Mouse (Mus musculus) midbrain, embryonic 13.5 days (tissue): ENCODE results near the gene Mtss1l. TPM values are rescaled to one million over a fixed set of nuclear protein-coding genes. Genes with fewer than 3 reads are reported as not detected.

ENCODE experiments used
- ATAC-seq: fragments of 200-750 bp; cut with Nextera tagmentation; 2 replicates; pipeline ENCODE4 v1.8.0; 2017; ENCODE audit warnings: mild to moderate bottlenecking, moderate TSS enrichment, moderate library complexity
- H3K27ac ChIP-seq: fragments of 300-500 bp; sonication (generic); 2 replicates; pipeline ENCODE4 v1.5.1; 2015; ENCODE audit warnings: inconsistent platforms, mild to moderate bottlenecking, moderate library complexity
- H3K27me3 ChIP-seq: fragments of 300-500 bp; sonication (generic); 2 replicates; pipeline ENCODE4 v1.6.1; 2015; ENCODE audit warnings: mild to moderate bottlenecking, inconsistent platforms
- H3K36me3 ChIP-seq: fragments of 300-500 bp; sonication (generic); 2 replicates; pipeline ENCODE4 v1.6.1; 2015; ENCODE audit warnings: mild to moderate bottlenecking, inconsistent platforms
- H3K4me1 ChIP-seq: fragments of 300-500 bp; sonication (generic); replicated peaks from 2 replicates; pipeline ENCODE4 v1.6.1; 2015; ENCODE audit warnings: inconsistent platforms
- H3K4me2 ChIP-seq: fragments of 300-500 bp; sonication (generic); replicated peaks from 2 replicates; pipeline ENCODE4 v1.6.1; 2015; ENCODE audit warnings: moderate library complexity, mild to moderate bottlenecking, inconsistent platforms
- H3K4me3 ChIP-seq: fragments of 300-500 bp; sonication (generic); replicated peaks from 2 replicates; pipeline ENCODE4 v1.5.1; 2015; ENCODE audit warnings: mild to moderate bottlenecking, inconsistent platforms
- H3K9ac ChIP-seq: fragments of 300-500 bp; sonication (generic); replicated peaks from 2 replicates; pipeline ENCODE4 v1.6.1; 2015; ENCODE audit warnings: mild to moderate bottlenecking, inconsistent platforms
- H3K9me3 ChIP-seq: fragments of 300-500 bp; sonication (generic); 2 replicates; pipeline ENCODE4 v1.6.1; 2016; ENCODE audit warnings: mild to moderate bottlenecking, inconsistent platforms
- WGBS: fragments of 180-500 bp; shearing (Covaris S2); methylation state at CpG from one replicate; pipeline ENCODE4 v1.1.7; 2015; 5-methylcytosine and 5-hydroxymethylcytosine counted together
- polyA plus RNA-seq: library from polyadenylated mRNA; unstranded; fragments of >200 nt; fragmentation: Nextera tagmentation; extraction: Ambion mirVana; gene quantifications from 2 replicates; pipeline ENCODE4 v1.2.1, GENCODE M21; 2015

Gene Mtss1l
- polyA plus RNA-seq, 1 experiment from 2014 or later: 16.6 TPM

GRCm38 (mm10) chr8:110724493-110724892, 3.2 kb downstream of the Mtss1l start:
- H3K9ac ChIP-seq: peak overlapping the region; percentile 47; the same call in 1 of the 2 replicates
- 87% methylated on average over 3 of the region's 3 CpGs for WGBS
- no peaks in the 10 kb centered on the region for H3K9me3 ChIP-seq
- H3K27me3 ChIP-seq: no peaks in the 10 kb centered on the region
- peak overlapping the region; percentile 90; the same call in 1 of the 2 replicates for H3K4me2 ChIP-seq
- 0 out of 2 replicates have a peak overlapping the region, but pooled peaks have one; percentile 0 for H3K4me3 ChIP-seq
- 0 out of 2 replicates have a peak overlapping the region, but pooled peaks have one; percentile 27 for H3K27ac ChIP-seq
- ATAC-seq: no peak
- H3K4me1 ChIP-seq: peaks cover 65% of the 10 kb centered on the region
- H3K36me3 ChIP-seq: peaks cover 39% of the 10 kb centered on the region

GRCm38 (mm10) chr8:110725084-110725838, 4.0 kb downstream of the Mtss1l start:
- Histone ChIP-seq H3K9ac (peak overlapping the region; percentile 47), H3K4me1 (peaks cover 57% of the 10 kb centered on the region), H3K27ac (peak overlapping the region; percentile 27), H3K36me3 (peaks cover 47% of the 10 kb centered on the region), H3K27me3 (no peaks in the 10 kb centered on the region), H3K9me3 (no peaks in the 10 kb centered on the region), H3K4me3 (no peak overlapping the region), H3K4me2 (peak overlapping the region; percentile 90)
- WGBS: 49% methylated on average over 7 of the region's 7 CpGs
- ATAC-seq: no peak

- Histone ChIP-seq H3K4me2 (no peak overlapping the region), H3K9ac (0 out of 2 replicates have a peak overlapping the region, but pooled peaks have one; percentile 20), H3K36me3 (peaks cover 63% of the 10 kb centered on the region), H3K4me1 (peaks cover 51% of the 10 kb centered on the region), H3K9me3 (no peaks in the 10 kb centered on the region), H3K4me3 (no peak overlapping the region), H3K27ac (no peak overlapping the region), H3K27me3 (no peaks in the 10 kb centered on the region)
- WGBS: 6% methylated on average over 18 of the region's 18 CpGs
- ATAC-seq: peak; percentile 61
These were observed 5.6 kb downstream of the Mtss1l start for GRCm38 (mm10) chr8:110726893-110727292.

- H3K27me3 ChIP-seq: no peaks in the 10 kb centered on the region
- H3K9ac ChIP-seq: no peak overlapping the region
- no peaks in the 10 kb centered on the region for H3K9me3 ChIP-seq
- H3K36me3 ChIP-seq: peaks cover 89% of the 10 kb centered on the region
- H3K4me2 ChIP-seq: no peak overlapping the region
- ATAC-seq: no peak
- H3K4me3 ChIP-seq: no peak overlapping the region
- H3K27ac ChIP-seq: no peak overlapping the region
- peaks cover 11% of the 10 kb centered on the region for H3K4me1 ChIP-seq
- 94% methylated on average over 8 of the region's 8 CpGs for WGBS
These were observed 10.1 kb downstream of the Mtss1l start for GRCm38 (mm10) chr8:110731346-110731859.

- no peak overlapping the region for H3K4me2 ChIP-seq
- H3K9ac ChIP-seq: no peak overlapping the region
- WGBS: 94% methylated on average over 8 of the region's 8 CpGs
- H3K36me3 ChIP-seq: peaks cover 91% of the 10 kb centered on the region
- H3K27me3 ChIP-seq: no peaks in the 10 kb centered on the region
- no peaks in the 10 kb centered on the region for H3K9me3 ChIP-seq
- ATAC-seq: no peak
- H3K4me3 ChIP-seq: no peak overlapping the region
- no peaks in the 10 kb centered on the region for H3K4me1 ChIP-seq
- no peak overlapping the region for H3K27ac ChIP-seq
These were observed 11.8 kb downstream of the Mtss1l start for GRCm38 (mm10) chr8:110733036-110733435.

- Histone ChIP-seq H3K4me1 (no peaks in the 10 kb centered on the region), H3K27me3 (no peaks in the 10 kb centered on the region), H3K4me3 (no peak overlapping the region), H3K9ac (no peak overlapping the region), H3K27ac (no peak overlapping the region), H3K36me3 (peaks cover 70% of the 10 kb centered on the region), H3K9me3 (no peaks in the 10 kb centered on the region), H3K4me2 (no peak overlapping the region)
- no peak for ATAC-seq
- 94% methylated on average over 34 of the region's 35 CpGs for WGBS
These were observed 17.4 kb downstream of the Mtss1l start for GRCm38 (mm10) chr8:110738591-110739195.

- WGBS: 96% methylated on average over 5 of the region's 5 CpGs
- H3K4me1 ChIP-seq: no peaks in the 10 kb centered on the region
- H3K4me3 ChIP-seq: no peak overlapping the region
- H3K9me3 ChIP-seq: no peaks in the 10 kb centered on the region
- H3K9ac ChIP-seq: no peak overlapping the region
- H3K27me3 ChIP-seq: no peaks in the 10 kb centered on the region
- peaks cover 57% of the 10 kb centered on the region for H3K36me3 ChIP-seq
- no peak for ATAC-seq
- no peak overlapping the region for H3K27ac ChIP-seq
- no peak overlapping the region for H3K4me2 ChIP-seq
These were observed 19.4 kb downstream of the Mtss1l start for GRCm38 (mm10) chr8:110740629-110741175.

- 76% methylated on average over 15 of the region's 15 CpGs for WGBS
These were observed 20.7 kb downstream of the Mtss1l start for GRCm38 (mm10) chr8:110741816-110742451.

GRCm38 (mm10) chr8:110742452-110742818, 21.2 kb downstream of the Mtss1l start:
- Histone ChIP-seq H3K27me3 (no peaks in the 10 kb centered on the region), H3K27ac (no peak overlapping the region), H3K9me3 (no peaks in the 10 kb centered on the region), H3K4me3 (no peak overlapping the region), H3K9ac (no peak overlapping the region), H3K36me3 (peaks cover 41% of the 10 kb centered on the region), H3K4me1 (no peaks in the 10 kb centered on the region), H3K4me2 (no peak overlapping the region)
- 86% methylated on average over 5 of the region's 5 CpGs for WGBS
- ATAC-seq: no peak

More at GRCm38 (mm10) chr8:110741816-110742451, 20.7 kb downstream of the Mtss1l start:
- H3K4me3 ChIP-seq: no peak overlapping the region
- H3K4me2 ChIP-seq: no peak overlapping the region
- H3K36me3 ChIP-seq: peaks cover 46% of the 10 kb centered on the region
- H3K27ac ChIP-seq: no peak overlapping the region
- no peak for ATAC-seq
- H3K4me1 ChIP-seq: no peaks in the 10 kb centered on the region
- no peaks in the 10 kb centered on the region for H3K9me3 ChIP-seq
- H3K9ac ChIP-seq: no peak overlapping the region
- H3K27me3 ChIP-seq: no peaks in the 10 kb centered on the region

- ATAC-seq: no peak
- H3K9me3 ChIP-seq: no peaks in the 10 kb centered on the region
These were observed 23.9 kb downstream of the Mtss1l start for GRCm38 (mm10) chr8:110745162-110745561.

GRCm38 (mm10) chr8:110746661-110747060, 25.4 kb downstream of the Mtss1l start:
- Histone ChIP-seq H3K36me3 (0 out of 2 replicates have a peak, but pooled peaks cover 2% of the 10 kb centered on the region), H3K27me3 (no peaks in the 10 kb centered on the region), H3K4me1 (no peaks in the 10 kb centered on the region), H3K9ac (no peak overlapping the region), H3K27ac (no peak overlapping the region), H3K4me2 (no peak overlapping the region), H3K9me3 (no peaks in the 10 kb centered on the region), H3K4me3 (no peak overlapping the region)
- 75% methylated on average over 9 of the region's 9 CpGs for WGBS
- no peak for ATAC-seq

More at GRCm38 (mm10) chr8:110745162-110745561, 23.9 kb downstream of the Mtss1l start:
- H3K4me1 ChIP-seq: no peaks in the 10 kb centered on the region
- no peak overlapping the region for H3K27ac ChIP-seq
- H3K27me3 ChIP-seq: no peaks in the 10 kb centered on the region
- H3K4me2 ChIP-seq: no peak overlapping the region
- no peak overlapping the region for H3K4me3 ChIP-seq
- 96% methylated on average over 10 of the region's 10 CpGs for WGBS
- H3K9ac ChIP-seq: no peak overlapping the region
- peaks cover 13% of the 10 kb centered on the region for H3K36me3 ChIP-seq
